Mouse (Mus musculus): ENCODE data around the gene En2.

The En2 gene

DNA sequence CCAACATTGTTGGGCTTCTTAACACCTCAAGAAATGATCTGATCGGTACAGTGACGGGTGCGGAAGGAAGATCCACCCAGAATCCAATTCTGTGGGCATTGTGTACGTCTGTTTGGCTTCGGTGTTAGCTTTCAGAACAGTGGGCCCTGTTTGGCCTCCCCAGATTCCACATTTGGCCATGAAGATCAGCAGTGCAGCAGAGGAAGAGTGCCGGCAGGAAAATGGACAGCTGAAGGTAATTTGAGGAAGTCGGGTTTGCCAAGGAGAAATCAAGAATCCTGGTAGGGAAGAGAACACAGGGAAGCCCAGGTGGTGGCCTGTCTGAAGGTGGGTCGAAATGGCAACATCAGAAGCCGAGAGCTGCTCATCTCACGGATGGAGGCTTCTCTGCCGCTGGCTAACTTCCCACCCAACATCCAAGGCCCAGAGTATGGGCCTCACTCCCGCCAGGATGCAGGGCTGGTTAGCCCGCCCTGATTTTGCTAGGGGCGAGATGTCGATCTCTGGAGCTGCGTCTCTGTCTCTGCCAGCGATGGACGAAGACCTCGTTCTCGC lies 4.0 kb upstream of the En2 start:
- DNase-seq: peak; percentile 71

DNA sequence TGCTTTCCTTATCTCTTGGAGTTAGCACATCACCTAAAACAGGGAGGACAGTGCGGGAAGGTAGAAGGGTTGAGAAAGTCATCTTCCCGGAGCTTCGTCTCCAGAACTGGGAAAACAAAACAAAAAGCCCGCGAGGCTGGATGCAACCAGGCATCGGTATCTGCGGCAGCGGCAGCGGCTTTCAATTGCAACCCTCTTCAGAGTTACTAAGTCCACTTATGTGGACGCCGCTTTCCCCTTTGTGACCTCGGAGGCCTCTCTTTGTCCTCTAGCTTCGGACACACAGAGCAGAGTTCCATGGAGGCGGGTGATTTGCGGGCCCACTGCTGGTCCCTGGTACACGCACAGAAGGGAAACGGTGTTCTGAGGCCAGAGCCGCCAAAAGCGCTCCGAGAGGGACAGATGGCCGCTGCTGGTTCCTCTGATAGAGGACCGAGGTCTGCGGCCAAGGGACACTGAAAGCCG lies 3.5 kb upstream of the En2 start:
- peak; percentile 91 for DNase-seq

DNA sequence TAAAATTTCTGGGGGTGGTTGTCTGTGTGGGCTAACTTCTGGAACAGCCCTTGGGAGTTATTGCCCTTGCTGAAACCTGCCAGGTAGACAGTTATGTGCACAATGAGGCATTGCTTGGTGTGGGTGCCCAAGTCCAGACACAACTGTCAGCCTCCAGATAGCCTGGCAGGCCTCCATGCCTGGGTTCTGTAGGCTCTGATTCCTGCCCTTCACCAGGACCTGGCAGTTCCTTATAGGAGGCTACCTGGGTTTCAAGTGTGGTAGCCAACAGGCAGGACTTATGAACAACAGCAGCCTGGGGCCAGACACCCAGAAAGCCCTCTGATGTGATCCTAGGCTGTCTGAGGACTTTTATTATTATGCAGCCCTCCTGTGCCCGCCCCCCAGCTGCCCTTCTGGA lies 1.6 kb upstream of the En2 start:
- DNase-seq: peak; percentile 70

DNA sequence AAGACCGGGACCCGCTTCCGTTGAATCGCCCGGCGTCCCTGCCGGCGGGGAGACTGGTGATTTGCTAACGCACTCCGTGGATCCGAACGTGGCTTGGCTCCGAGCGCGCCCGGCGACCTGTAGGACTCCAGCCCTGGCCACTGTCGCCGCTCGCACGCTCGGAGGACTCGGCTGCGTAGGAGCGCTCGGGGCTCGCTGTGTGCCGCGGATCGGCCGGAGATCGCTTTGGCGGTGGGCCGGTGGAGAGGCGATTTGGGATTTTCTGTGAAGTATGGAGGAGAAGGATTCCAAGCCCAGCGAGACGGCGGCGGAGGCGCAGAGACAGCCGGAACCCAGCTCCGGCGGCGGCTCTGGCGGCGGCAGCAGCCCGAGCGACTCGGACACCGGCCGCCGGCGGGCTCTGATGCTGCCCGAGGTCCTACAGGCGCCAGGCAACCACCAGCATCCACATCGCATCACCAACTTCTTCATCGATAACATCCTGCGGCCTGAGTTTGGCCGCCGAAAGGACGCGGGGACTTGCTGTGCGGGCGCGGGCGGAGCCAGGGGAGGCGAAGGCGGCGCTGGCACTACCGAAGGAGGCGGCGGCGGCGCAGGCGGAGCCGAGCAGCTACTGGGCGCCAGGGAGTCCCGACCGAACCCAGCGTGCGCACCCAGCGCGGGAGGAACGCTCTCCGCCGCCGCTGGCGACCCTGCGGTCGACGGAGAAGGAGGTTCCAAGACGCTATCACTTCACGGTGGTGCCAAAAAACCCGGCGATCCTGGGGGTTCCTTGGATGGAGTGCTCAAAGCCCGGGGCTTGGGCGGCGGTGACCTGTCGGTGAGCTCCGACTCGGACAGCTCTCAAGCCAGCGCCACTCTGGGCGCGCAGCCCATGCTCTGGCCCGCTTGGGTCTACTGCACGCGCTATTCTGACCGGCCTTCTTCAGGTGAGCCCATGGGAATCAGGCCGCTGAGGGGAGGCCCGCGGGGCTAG lies 1.1 kb downstream of the En2 start:
- peak; percentile 77 for DNase-seq

DNA sequence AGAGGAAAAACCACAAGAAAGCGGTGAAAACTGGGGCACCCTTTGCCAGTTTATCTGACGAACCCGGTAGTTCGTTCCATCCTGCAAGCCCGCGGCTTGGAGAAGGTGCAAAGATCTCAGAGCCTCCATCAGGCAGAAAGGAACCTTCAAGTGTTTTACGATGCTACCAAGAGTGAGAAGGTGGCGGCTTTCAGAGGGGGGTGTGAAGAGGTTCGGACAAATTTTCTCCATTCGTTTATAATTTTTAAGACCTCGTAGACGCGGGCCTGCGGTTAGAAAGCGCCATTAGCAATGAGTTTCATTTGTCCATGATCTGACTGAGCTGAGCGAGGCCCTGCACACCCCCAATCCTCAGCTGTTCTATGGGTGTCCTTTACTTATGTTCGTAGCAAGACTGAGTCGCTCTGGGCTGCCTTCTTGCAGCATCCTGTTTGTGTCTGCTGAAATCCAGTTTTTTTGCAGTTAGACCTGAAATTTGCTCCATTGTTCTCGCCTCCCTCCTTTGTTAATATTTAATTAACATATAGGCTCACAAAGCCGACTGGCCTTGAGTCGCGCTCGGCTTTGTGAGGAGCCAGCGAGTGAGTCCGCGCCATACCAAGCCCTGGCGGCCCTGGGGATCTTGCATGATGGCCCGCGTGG lies 2.2 kb downstream of the En2 start:
- DNase-seq: peak; percentile 34

DNA sequence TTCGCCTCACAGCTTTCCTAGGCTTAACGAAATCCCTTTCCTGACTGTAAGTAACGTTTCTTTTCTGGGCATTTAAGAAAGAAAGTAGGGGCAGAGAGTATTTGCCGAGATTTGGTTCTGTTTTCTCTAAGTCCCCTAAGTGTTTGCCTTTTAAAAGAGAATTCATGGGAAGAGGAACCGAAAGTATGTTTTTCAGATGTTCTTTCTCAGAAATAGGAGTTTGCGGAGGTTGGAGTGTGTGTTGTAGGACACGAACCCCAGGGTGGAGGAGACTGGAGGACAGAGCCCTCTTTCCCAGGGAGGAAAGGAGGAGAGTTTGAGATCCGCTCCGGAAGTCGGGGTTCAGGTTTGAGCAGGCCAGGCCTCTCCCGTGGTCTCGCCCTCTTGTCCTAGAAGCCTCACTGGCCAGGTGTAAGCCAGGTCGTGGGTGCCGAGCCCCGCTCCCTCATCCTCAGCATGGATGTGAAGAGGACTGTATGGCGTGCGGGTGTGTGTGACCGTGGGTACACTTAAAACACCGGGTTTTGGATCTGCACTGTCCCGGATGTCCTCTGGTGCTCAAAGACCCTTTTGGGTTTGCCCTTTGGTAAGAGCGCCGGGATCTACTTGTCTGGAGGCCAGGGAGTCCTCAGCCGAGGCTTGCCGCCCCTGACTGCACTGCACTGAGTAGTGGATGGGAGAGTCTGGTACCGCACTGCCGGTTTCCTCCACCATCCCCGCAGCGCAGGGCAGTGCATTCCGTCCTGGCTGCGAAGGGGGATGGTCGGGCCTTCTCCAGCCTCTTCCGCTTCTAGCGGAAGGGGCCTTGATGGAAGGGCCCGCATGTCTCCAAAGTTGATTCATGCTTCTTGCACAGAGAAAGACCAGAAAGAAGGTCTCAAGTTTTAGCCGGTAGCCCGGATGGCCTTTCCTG lies 3.0 kb downstream of the En2 start:
- DNase-seq: peak; percentile 50

DNA sequence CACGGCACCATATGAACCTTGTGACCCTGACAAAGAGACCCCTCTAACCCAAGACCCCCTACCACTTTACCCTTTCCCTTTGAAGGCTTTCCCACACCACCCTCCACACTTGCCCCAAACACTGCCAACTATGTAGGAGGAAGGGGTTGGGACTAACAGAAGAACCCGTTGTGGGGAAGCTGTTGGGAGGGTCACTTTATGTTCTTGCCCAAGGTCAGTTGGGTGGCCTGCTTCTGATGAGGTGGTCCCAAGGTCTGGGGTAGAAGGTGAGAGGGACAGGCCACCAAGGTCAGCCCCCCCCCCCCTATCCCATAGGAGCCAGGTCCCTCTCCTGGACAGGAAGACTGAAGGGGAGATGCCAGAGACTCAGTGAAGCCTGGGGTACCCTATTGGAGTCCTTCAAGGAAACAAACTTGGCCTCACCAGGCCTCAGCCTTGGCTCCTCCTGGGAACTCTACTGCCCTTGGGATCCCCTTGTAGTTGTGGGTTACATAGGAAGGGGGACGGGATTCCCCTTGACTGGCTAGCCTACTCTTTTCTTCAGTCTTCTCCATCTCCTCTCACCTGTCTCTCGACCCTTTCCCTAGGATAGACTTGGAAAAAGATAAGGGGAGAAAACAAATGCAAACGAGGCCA lies 3.8 kb downstream of the En2 start:
- DNase-seq: peak; percentile 52

DNA sequence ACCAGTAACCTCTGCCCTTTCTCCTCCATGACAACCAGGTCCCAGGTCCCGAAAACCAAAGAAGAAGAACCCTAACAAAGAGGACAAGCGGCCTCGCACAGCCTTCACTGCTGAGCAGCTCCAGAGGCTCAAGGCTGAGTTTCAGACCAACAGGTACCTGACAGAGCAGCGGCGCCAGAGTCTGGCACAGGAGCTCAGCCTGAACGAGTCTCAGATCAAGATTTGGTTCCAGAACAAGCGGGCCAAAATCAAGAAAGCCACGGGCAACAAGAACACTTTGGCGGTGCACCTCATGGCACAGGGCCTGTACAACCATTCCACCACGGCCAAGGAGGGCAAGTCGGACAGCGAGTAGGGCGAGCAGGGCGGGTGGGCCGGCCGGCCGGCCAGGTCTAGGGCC lies 4.6 kb downstream of the En2 start:
- DNase-seq: peak; percentile 61

DNA sequence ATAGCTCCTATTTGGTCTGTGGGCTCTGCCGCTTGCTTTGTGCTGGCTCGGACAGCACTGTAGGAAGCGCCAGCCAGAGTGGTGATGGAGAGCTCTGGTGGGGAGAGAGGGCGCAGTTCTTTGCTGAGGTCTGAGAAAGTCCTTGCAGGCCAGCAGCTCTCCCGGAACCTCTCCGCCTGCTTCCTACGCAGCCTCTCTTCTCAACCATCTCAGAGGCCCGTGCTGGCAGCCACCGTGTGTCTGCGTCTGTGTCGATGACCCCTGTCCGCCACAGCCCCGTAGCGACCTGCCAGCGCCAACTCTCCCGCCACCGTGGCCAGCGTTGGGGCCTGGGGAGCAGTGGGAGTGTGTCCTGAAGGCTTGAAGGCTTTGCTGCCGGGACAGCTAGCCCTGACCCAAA lies 5.4 kb downstream of the En2 start:
- peak; percentile 63 for DNase-seq

DNA sequence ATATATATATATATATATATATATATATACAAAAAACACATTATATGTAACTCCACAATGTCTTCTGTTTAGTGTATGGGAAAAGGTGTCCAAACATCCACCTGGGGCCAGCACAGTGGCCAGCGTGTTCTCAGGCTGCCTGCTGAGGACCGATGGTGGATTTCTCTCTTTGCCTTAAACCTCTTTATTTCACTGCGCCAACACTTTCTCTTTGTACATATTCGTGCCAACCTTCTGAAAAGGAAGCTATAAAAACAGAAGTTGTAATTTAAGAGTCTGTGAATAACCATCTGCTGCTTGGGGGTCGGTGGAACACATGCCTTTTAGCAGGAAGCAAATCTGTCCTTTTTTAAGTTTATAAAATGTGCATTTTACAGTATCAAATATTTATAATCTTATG lies 6.2 kb downstream of the En2 start:
- DNase-seq: no peak

DNA sequence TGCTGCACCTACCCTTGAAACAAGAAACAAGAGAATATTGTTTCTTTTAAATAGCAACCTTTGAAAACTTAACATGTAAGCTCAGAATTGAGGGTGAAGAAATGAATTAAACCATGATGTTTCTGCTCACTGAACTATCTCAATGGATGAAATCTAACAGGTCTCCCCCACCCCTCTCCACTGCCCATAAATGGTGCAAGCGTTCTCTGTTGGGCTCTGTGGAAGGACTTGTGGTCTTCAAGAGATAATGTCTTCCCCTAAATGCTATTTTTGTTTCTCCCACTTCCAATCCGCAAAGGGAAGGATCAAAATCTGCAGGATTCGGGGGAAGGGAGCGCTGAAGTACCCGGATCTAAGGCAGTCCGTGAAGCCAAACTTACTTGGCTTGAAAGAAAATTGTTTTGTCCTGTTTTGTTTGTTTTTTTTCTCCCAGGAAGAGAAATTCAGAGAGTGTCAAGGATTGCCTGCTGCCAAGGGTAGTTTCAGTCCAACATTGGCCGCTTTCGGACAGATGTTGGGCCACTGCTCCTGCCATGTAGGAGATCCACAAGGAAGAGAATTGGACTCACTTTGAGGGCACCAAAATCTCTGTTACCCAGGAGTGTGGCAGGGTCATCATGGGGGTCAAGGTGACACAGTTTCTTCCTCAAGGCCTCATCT lies 6.9 kb downstream of the En2 start:
- DNase-seq: no peak

DNA sequence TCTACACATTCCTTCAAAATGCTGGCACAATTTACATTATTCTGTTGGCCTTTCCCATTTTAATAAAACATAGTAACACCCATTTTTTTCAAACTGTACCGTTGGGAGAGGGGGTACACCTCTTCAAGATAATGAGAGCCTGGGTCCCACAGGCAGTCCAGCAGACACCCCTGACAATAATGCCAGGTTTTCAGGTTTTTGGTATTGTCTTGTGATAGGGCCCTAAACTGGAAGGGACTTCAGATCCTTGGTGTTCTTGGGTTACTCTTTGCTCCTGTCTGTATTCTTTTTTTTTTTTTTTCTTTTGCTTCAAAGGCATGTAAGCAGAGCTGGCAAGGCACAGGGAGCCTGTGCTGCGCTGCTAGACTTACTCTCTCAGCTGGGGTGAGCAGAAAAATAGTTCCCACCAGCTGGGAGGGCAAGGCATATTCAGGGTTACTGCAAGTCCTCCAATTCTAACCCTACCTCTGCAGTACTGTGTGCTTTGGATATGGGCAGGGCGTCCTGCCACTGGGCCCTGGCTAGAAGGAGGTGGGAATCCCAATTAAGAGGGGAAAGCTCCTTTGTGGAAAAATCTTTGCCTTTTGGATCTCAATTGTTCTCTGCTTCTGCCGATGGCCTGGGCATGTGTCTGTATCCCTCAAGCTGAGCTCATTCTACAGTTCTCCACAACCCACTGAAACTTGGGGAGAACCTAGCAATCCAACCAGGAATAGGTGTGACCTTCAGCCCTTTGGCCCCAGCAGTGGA lies 7.6 kb downstream of the En2 start:
- peak; percentile 42 for DNase-seq

DNA sequence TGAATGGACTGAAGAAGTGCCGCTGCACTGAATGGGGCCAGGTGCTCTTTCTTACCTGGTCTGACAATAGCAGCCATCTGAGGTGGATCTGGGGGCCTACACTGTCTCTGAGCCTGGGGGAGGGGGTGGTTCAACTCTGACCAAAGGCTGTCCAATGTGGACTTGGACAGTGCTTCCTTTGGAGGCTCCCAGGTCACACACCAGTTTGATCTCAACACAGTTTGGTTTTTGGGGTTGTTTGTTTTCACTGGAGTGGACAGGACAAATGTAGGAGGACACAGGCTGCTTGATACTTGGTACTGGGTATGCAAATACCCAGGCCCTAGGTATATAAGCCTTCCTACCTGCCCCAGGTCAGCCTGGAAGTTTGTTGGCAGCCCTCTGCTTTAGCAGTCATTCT lies 8.2 kb downstream of the En2 start:
- peak; percentile 38 for DNase-seq

DNA sequence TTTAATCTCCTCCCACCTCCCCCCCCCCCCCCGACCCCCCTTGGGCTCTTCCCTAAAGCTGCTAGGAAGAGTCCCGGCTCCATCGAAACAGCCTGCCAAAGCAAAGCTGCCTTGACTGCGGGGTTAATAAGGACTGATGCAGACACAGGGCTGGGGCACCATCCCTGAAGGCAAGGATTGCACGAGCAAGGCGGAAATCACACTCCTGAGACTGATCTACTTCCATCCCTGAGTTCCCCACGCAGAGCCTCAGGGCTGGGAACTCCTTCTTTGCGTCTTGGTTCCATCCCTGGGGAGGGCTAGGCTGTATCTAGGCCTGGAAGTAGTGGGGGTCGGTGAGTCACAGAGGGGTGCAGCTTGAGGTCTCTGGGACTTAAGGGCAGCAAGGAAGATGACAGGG lies 8.6 kb downstream of the En2 start:
- DNase-seq: peak; percentile 47

DNA sequence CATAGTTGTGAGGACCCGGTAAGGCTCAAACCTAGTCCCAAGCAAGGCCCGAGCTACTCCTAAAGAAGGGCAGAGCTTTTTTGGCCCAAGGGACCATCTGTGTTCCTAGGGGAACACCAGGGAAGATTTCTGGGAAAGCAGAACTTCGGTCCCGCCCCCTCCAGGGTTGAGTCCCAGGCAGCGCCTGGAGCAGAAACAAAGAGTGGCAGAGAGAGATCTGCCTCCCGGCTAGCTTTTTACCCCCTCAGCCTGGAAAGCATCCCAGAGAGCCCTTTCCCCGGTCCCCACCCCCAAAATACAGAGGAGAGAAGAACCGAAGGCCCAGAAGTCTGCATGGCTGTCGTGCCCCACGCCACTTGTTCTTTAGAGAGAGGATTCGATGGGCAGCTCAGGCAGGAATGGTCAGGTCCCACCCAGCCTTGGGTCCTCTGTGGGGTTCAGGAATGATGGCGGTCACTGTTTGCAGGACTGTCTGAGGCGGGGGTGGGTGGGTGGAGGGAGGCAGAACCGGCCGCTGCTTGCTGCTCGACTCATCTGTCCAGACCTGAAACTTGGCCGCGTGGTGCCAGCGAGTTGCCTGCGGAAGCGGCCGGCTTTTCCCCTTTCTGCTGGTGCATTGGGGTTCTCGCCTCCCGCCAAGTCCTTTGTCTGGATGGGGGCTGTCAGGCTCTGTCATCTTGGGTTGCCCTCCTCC lies 9.5 kb downstream of the En2 start:
- peak; percentile 66 for DNase-seq

DNA sequence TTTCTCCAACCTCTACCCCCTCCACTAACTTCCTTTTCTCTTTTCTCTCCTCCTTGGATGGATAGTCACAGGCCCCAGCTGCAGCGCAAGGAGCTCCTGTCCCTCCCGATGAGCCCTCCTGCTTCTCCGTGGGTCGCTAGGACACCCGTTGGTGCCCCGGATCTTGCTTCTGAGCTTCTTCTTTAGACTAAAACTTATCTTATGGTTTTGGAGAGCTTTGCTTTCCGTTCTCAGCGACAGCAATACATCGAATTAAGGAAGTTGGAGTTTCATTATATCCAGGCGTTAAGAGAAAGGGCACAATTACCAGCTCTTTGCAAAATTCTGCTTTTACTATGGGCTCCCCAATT lies 10.1 kb downstream of the En2 start:
- no peak for DNase-seq

DNA sequence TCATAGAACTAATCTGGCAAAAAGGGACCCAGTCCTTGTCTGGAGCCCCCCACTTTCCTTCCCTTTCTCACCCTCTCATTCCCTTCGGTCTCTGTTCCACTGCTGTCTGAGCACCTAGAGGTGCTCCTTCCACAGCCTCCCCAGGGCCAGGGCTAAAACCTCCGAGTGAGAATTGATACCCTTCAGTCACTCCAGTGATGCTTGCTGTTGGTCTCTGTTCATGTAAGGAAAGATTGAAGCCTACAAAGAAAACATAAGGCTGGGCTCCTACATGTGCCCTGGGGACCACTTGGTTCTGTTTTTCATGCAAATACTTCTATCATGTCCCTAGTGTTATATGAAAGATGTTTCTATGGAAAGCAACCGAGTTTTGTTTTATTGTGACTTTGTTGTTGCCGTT lies 10.5 kb downstream of the En2 start:
- no peak for DNase-seq

DNA sequence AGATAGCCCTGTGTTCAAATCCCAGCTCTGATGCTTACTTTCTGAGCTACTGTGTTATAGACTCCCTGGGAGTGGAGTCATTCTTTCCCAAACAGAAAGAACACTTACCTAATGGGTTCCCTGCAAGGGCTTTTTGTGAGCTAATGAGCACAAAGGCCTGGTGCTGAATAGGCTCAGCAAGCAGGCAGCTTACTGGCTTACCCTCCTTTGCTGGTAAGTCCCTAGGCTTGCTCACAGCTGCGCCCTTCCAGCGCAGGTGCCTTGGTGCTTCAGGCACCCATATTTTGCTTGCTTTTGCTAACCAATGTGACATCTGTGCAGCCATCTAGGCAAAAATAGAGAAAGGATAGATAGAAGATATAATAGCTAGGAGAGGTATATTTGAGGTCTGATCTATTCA lies 11.1 kb downstream of the En2 start:
- DNase-seq: no peak

DNA sequence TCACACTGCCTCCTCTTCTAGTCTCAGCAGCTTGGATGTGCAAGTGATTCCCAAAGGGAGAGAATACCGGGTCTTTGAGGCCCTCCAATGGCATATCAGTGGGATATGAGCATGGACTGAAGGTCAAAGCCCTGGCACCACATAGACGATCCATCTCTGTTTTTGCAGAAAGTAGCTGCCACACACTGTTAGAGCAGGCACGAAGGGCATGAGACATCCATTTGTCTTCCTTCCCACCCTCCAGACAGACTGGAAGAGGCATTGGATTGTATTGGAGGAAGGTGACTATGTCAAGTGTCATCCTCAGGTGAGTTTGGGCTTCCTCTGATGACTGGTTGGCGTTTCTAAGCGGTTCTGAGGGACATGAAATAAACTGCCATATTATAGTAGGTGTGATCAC lies 12.8 kb downstream of the En2 start:
- no peak for DNase-seq

DNA sequence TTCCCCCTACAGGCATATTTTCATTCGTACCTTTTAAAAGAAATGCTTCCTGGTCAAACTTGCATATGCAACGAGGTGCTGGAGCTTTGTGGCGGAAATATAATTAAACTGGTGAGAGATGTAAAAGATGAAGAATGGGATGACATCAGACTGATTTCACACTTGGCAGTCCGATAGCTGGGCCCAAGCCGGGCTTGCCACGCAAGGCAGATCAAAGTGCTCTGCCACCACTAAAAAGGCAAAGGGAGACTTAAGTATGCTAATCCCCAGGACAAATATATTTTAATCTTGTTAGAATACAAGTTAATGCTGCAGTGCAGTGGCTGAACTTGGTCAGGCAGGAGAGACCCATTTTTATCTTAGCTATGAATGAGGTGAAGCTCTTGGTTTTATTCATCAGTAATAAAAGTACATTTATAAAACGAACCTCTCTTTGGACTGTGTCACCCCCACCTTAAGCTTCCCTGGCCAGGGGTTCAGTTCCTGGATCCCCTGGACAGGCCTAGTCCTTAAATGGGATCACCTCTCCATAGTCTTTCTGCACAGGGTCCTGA lies 13.8 kb downstream of the En2 start:
- no peak for DNase-seq
